Mouse (Mus musculus) heart, embryonic 10.5 days (tissue): Measurements from ENCODE around the gene Abhd4. TPM values are rescaled to one million over a fixed set of nuclear protein-coding genes. Genes with fewer than 3 reads are reported as not detected.

ENCODE experiments used
- DNase-seq: peaks from one replicate; pipeline ENCODE4 v3.0.0-alpha.2; 2017; ENCODE audit warnings: low spot score
- H3K27ac ChIP-seq: fragments of 300-500 bp; sonication (generic); 2 replicates; pipeline ENCODE4 v1.5.1; 2016; ENCODE audit warnings: mild to moderate bottlenecking
- H3K27me3 ChIP-seq: fragments of 300-500 bp; sonication (generic); 2 replicates; pipeline ENCODE4 v1.6.1; 2016; ENCODE audit warnings: mild to moderate bottlenecking; ENCODE audit not compliant: poor library complexity, insufficient read depth, severe bottlenecking
- H3K36me3 ChIP-seq: fragments of 300-500 bp; sonication (generic); 2 replicates; pipeline ENCODE4 v1.6.1; 2016; ENCODE audit warnings: mild to moderate bottlenecking, moderate library complexity
- H3K4me1 ChIP-seq: fragments of 300-500 bp; sonication (generic); 2 replicates; pipeline ENCODE4 v1.6.1; 2016; ENCODE audit warnings: mild to moderate bottlenecking
- H3K4me3 ChIP-seq: fragments of 300-500 bp; sonication (generic); 2 replicates; pipeline ENCODE4 v1.5.1; 2016; ENCODE audit warnings: mild to moderate bottlenecking, moderate library complexity
- H3K9me3 ChIP-seq: fragments of 300-500 bp; sonication (generic); 2 replicates; pipeline ENCODE4 v1.6.1; 2016; ENCODE audit warnings: mild to moderate bottlenecking, moderate library complexity
- WGBS: fragments of 180-500 bp; shearing (Covaris S2); methylation state at CpG from one replicate; pipeline ENCODE4 v1.1.7; 2016; 5-methylcytosine and 5-hydroxymethylcytosine counted together
- polyA plus RNA-seq: library from polyadenylated mRNA; unstranded; fragments of >200 nt; fragmentation: Nextera tagmentation; extraction: Ambion mirVana; gene quantifications from 2 replicates; pipeline ENCODE4 v1.2.1, GENCODE M21; 2016

The Abhd4 gene
- polyA plus RNA-seq, 1 experiment from 2014 or later, result 66.0 TPM

- H3K9me3 ChIP-seq, result no peaks in the 10 kb centered on the region
- DNase-seq, result no peak
- no peak overlapping the region for H3K4me3 ChIP-seq
- H3K27ac ChIP-seq, result peak overlapping the region; percentile 79
- H3K27me3 ChIP-seq, result no peaks in the 10 kb centered on the region
- WGBS, result 68% methylated on average over 16 of the region's 16 CpGs
- peaks cover 16% of the 10 kb centered on the region; the same call in 1 of the 2 replicates for H3K36me3 ChIP-seq
- H3K4me1 ChIP-seq, result peaks cover 48% of the 10 kb centered on the region
Measured at GRCm38 (mm10) chr14:54233559-54234143, 20.3 kb upstream of the Abhd4 start.

- H3K4me1 ChIP-seq, result peaks cover 41% of the 10 kb centered on the region
- no peaks in the 10 kb centered on the region for H3K27me3 ChIP-seq
- H3K4me3 ChIP-seq, result no peak overlapping the region
- H3K36me3 ChIP-seq, result peaks cover 20% of the 10 kb centered on the region; the same call in 1 of the 2 replicates
- DNase-seq, result peak; percentile 84
- H3K9me3 ChIP-seq, result no peaks in the 10 kb centered on the region
- WGBS, result 62% methylated on average over 20 of the region's 20 CpGs
- H3K27ac ChIP-seq, result peak overlapping the region; percentile 79
Measured at GRCm38 (mm10) chr14:54234231-54235040, 19.6 kb upstream of the Abhd4 start.

DNA sequence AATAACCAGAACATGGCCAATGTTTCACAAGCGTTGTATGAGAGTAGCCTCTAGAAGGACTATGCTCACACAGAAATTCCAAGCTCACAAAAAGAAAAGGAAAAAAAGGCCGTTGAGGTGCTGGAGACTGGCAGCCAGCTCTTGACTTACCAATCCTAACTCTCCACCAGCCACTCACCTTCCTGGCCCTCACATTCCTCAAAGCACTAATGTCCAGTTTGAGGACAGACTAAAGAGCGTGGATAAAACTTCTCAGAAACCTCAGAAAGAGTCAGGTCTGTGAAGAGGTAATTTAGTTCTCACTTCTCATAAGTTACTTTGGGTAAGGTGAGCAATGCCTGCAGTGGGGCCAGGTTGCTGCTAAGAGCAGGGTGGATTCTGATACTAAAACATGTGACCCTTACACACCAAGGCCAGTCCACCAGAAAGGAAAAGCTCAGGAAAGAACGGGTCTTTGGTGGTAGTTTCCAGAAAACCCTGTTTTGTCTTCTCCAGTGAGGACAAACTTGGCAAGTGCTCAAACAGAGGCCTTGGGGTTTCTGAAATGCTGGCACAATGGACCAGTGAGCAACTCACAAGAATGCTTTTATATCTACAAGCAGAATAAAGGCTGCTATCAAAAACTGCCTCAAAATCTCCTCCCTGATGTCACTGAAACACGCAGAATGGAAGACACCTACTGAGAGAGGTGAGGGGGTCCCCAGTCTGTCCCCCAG lies 18.0 kb upstream of the Abhd4 start:
- Histone ChIP-seq H3K36me3 (peaks cover 27% of the 10 kb centered on the region), H3K4me3 (no peak overlapping the region), H3K27ac (no peak overlapping the region), H3K27me3 (no peaks in the 10 kb centered on the region), H3K4me1 (peaks cover 43% of the 10 kb centered on the region), H3K9me3 (no peaks in the 10 kb centered on the region)
- DNase-seq, result no peak
- WGBS, result 89% methylated on average over 5 of the region's 5 CpGs

DNA sequence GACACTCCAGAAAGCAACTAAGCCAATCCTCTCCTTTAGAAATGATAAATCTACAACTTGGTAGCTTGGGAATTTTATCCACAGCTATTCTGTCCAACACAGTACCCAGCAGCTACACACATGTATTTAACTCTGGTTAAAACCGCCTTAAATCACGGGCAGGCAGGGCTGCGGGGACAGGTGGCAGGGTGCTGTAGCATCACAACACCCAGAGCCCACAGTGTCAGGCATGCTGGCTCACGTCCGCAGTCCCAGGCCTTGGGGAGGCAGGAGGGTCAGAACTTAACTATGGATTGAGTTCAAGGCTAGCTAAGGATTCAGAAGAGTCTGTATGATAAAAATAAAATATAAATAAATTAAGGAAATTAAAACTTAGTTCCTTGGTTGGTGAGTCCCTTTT lies 17.1 kb upstream of the Abhd4 start:
- Histone ChIP-seq H3K4me1 (peaks cover 37% of the 10 kb centered on the region), H3K27ac (no peak overlapping the region), H3K4me3 (no peak overlapping the region), H3K27me3 (no peaks in the 10 kb centered on the region), H3K9me3 (no peaks in the 10 kb centered on the region), H3K36me3 (peaks cover 36% of the 10 kb centered on the region)
- DNase-seq, result no peak
- WGBS, result 91% methylated on average over 5 of the region's 5 CpGs

DNA sequence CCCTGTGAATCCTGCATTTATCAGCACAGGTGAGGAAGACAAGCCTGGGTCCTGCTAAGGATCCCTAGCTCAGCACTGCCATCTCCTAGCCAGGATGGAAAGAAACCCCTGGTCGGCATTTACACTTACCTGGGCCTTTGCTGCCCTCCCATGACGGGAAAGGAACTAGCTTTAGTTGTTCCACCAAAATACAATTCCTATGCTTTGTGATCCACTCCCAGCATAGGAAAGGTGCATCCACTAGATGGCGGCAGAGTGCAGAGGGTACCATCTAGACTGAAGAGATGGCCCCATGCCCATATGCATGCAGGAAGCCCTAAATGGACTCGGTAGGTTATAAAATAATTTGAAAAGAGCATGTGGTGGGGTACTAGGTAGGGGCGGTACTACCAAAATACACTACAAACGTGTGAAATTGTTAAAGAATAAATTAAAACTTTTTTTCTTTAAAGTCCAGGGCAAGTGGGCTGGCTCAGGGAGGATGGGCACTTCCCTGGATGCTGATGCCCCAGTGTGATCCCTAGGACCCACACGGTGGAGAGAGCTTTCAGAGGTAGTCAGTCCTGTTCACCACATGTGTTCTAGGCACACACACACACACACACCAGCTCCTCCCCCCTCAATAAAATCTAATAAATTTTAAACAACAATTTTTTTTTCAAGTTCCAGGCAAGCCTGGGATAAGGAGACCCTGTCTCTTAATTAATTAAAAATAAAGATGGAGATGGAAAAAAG lies 14.8 kb upstream of the Abhd4 start:
- H3K36me3 ChIP-seq, result peaks cover 50% of the 10 kb centered on the region
- H3K4me3 ChIP-seq, result no peak overlapping the region
- peak; percentile 86 for DNase-seq
- no peaks in the 10 kb centered on the region for H3K9me3 ChIP-seq
- WGBS, result 17% methylated on average over 7 of the region's 7 CpGs
- peaks cover 26% of the 10 kb centered on the region for H3K4me1 ChIP-seq
- no peaks in the 10 kb centered on the region for H3K27me3 ChIP-seq
- H3K27ac ChIP-seq, result no peak overlapping the region

DNA sequence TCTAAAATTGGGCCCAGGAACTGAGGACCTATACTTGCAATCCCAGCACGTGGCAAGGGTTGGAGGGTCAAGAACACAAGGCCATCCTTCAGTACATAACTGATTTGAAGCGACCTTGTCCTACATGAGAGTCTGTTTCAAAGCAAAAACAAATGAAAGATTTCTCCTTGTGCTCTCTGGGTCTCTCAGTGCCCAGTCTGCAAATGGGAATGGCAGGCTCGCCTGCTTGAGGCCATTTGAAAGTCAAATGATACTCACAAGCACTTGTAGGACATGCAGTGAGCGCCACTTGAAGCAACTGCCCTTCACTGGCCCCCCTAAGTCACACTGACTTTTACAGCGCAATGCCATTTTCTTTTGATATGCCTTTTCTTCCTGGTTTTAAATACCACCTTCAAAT lies 13.4 kb upstream of the Abhd4 start:
- H3K9me3 ChIP-seq, result no peaks in the 10 kb centered on the region
- peaks cover 46% of the 10 kb centered on the region for H3K36me3 ChIP-seq
- no peak overlapping the region for H3K4me3 ChIP-seq
- peak overlapping the region; percentile 47; the same call in 1 of the 2 replicates for H3K27ac ChIP-seq
- H3K27me3 ChIP-seq, result no peaks in the 10 kb centered on the region
- H3K4me1 ChIP-seq, result peaks cover 20% of the 10 kb centered on the region; the same call in 1 of the 2 replicates
- 80% methylated on average over 5 of the region's 5 CpGs for WGBS
- DNase-seq, result no peak

- no peaks in the 10 kb centered on the region for H3K9me3 ChIP-seq
- peaks cover 32% of the 10 kb centered on the region; the same call in 1 of the 2 replicates for H3K4me1 ChIP-seq
- WGBS, result 63% methylated on average over 3 of the region's 3 CpGs
- H3K4me3 ChIP-seq, result no peak overlapping the region
- peaks cover 63% of the 10 kb centered on the region for H3K36me3 ChIP-seq
- DNase-seq, result no peak
- H3K27me3 ChIP-seq, result no peaks in the 10 kb centered on the region
- H3K27ac ChIP-seq, result peak overlapping the region; percentile 48
Measured at GRCm38 (mm10) chr14:54244183-54244582, 9.8 kb upstream of the Abhd4 start.

GRCm38 (mm10) chr14:54246232-54246631 lies 7.8 kb upstream of the Abhd4 start:
- Histone ChIP-seq H3K27me3 (no peaks in the 10 kb centered on the region), H3K36me3 (peaks cover 57% of the 10 kb centered on the region), H3K27ac (no peak overlapping the region), H3K9me3 (no peaks in the 10 kb centered on the region), H3K4me1 (peaks cover 39% of the 10 kb centered on the region), H3K4me3 (no peak overlapping the region)
- no peak for DNase-seq
- 84% methylated on average over 3 of the region's 3 CpGs for WGBS

DNA sequence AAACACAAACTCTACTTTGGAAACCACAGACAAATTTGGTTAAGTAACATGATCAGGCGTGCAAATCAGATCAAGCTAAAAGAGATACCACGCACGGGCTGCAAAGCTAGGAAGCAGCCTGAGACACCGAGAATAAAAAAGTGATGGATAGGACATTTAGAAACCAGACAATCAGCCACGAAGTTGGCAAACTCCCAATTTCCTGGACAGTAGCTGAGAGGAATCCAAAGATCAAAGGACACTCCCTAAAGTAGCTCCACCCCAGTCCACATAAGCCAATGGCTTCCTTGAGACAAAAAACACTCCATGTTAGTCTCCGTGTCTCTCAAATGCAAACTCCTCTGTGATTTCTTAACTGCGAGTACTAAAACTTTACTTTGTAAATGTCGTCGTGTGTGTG lies 4.7 kb upstream of the Abhd4 start:
- DNase-seq, result no peak
- no peaks in the 10 kb centered on the region for H3K27me3 ChIP-seq
- no peak overlapping the region for H3K4me3 ChIP-seq
- WGBS, result 76% methylated on average over 9 of the region's 9 CpGs
- no peak overlapping the region for H3K27ac ChIP-seq
- H3K4me1 ChIP-seq, result peaks cover 42% of the 10 kb centered on the region
- H3K36me3 ChIP-seq, result peaks cover 37% of the 10 kb centered on the region
- no peaks in the 10 kb centered on the region for H3K9me3 ChIP-seq

GRCm38 (mm10) chr14:54250122-54250521 lies 3.9 kb upstream of the Abhd4 start:
- no peak overlapping the region for H3K27ac ChIP-seq
- no peak for DNase-seq

GRCm38 (mm10) chr14:54254670-54255202 lies 748 bp downstream of the Abhd4 start:
- Histone ChIP-seq H3K27ac (peak overlapping the region; percentile 87), H3K27me3 (no peaks in the 10 kb centered on the region), H3K9me3 (no peaks in the 10 kb centered on the region), H3K36me3 (peaks cover 3% of the 10 kb centered on the region; the same call in 1 of the 2 replicates), H3K4me3 (peak overlapping the region; percentile 73), H3K4me1 (peaks cover 43% of the 10 kb centered on the region)
- DNase-seq, result no peak
- WGBS, result 48% methylated on average over 12 of the region's 12 CpGs

More at GRCm38 (mm10) chr14:54250122-54250521, 3.9 kb upstream of the Abhd4 start:
- Histone ChIP-seq H3K4me1 (peaks cover 47% of the 10 kb centered on the region), H3K4me3 (no peak overlapping the region), H3K9me3 (no peaks in the 10 kb centered on the region), H3K27me3 (no peaks in the 10 kb centered on the region), H3K36me3 (peaks cover 34% of the 10 kb centered on the region)
- 54% methylated on average over 4 of the region's 4 CpGs for WGBS

- Histone ChIP-seq H3K4me3 (no peak overlapping the region), H3K27me3 (no peaks in the 10 kb centered on the region)
Measured at GRCm38 (mm10) chr14:54258131-54258670, 4.2 kb downstream of the Abhd4 start.

More at GRCm38 (mm10) chr14:54258131-54258670, 4.2 kb downstream of the Abhd4 start:
- Histone ChIP-seq H3K36me3 (peaks cover 10% of the 10 kb centered on the region), H3K4me1 (peaks cover 39% of the 10 kb centered on the region), H3K27ac (no peak overlapping the region), H3K9me3 (no peaks in the 10 kb centered on the region)
- 62% methylated on average over 7 of the region's 7 CpGs for WGBS
- DNase-seq, result peak; percentile 56
